Mouse (Mus musculus) liver, embryonic 14.5 days (tissue): ENCODE measurements around the gene Prkcb.

Experiments used
- CTCF ChIP-seq: IDR thresholded peaks from 2 replicates; pipeline ENCODE4 v1.5.1; 2016; ENCODE audit warnings: antibody characterized with exemption, low read depth, control low read depth
- EP300 ChIP-seq: IDR thresholded peaks from 2 replicates; pipeline ENCODE4 v1.6.1; 2016; ENCODE audit warnings: antibody characterized with exemption, low read depth

DNA sequence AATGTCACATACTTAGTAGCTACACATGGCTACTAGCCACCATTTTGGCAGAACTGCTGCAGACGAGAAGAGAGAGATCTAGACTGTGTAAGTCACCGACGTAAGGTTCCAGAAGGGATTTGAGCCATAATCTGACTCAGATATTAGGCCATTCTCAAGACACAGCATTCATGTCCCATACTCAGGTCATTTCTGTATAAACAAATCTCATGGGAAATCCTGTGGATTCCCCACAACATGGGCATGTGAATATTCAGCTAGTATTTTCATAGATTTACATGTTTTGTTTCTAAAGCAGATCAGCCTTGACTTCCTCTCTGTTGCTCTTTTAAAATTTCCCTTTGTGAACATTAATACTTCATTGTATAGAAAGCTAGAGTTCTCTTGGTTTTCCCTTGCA is 39.4 kb downstream of the Prkcb start:
- TF ChIP-seq CTCF (no peak), EP300 (no peak)
